ENCODE assay signal across 8 mouse cellular contexts in genomic region chr16:46010153-46010905, GRCm38 (mm10). TPM values are rescaled to one million over a fixed set of nuclear protein-coding genes. Genes with fewer than 3 reads are reported as not detected.
DNase-seq lines count a peak whose midpoint lies in the region; TF ChIP-seq lines count a peak whose summit lies in the region.

Plcxd2 (minus strand) TSS chr16:46010218.

- TF ChIP-seq CTCF in left cerebral cortex, adult 2 months (IDR thresholded peaks at IDR 0.05) = no peak; the same call in none of the 2 replicates

- intact Hi-C loops in left cerebral cortex, adult 2 months (cut with DNase I) = no loop called here

- no peaks in the 10 kb centered on the region for H3K79me2 ChIP-seq in macrophage (ENCODE audit: inconsistent target)

- peak; percentile 88 to 89 for DNase-seq in adrenal gland, adult 18-20 months (ENCODE audit: low spot score in 2 of 2)
- peak; percentile 98 for DNase-seq in embryo, embryonic 10.5 days (ENCODE audit: low spot score)
- DNase-seq in gastrocnemius, postnatal 10 days = peak; percentile 92
- peak; percentile 63 for DNase-seq in hindlimb bud, embryonic 11.5 days (ENCODE audit: extremely low spot score, low read depth, low spot score)
- peak; percentile 92 for DNase-seq in left cerebral cortex, adult 2 months (ENCODE audit: extremely low spot score in 1 of 2, low spot score in 2 of 2)
- peak; percentile 92 for DNase-seq in retina, postnatal 7 days (ENCODE audit: low read depth, low spot score)
- peak; percentile 92 to 93 for DNase-seq in urinary bladder, adult 18-20 months (ENCODE audit: low spot score in 2 of 2)

- no peaks in the 10 kb centered on the region for H3K36me3 ChIP-seq in macrophage (ENCODE audit: inconsistent target)

- 1% methylated on average over 37 of the region's 39 CpGs for WGBS in macrophage (ENCODE audit: missing documents)

- H3K4me3 ChIP-seq in left cerebral cortex, adult 2 months = peak within 1 kb of the TSS; percentile 76
- H3K4me3 ChIP-seq in macrophage (ENCODE audit: inconsistent target) = peak within 1 kb of the TSS; percentile 77

- H3K27ac ChIP-seq in left cerebral cortex, adult 2 months = peak within 1 kb of the TSS; percentile 82
- H3K27ac ChIP-seq in macrophage = peak within 1 kb of the TSS; percentile 66

RNA-seq across cellular contexts. Expression of gene Plcxd2, which starts in this region (rescaled TPM):
- under 1 TPM; 0.51 to 0.53 TPM for total RNA-seq in adrenal gland, adult 18-20 months (2021)
- total RNA-seq in gastrocnemius, postnatal 10 days (2021) = under 1 TPM; 0.47 to 0.54 TPM
- total RNA-seq in left cerebral cortex, adult 2 months (2021) = 10 to 100 TPM; 83.0 to 88.9 TPM
- total RNA-seq in macrophage (2018; cell fraction: chromatin; rRNA removed) = 1 to 10 TPM in 24 of 26 experiments, under 1 TPM in 2; 0.70 to 5.7 (median 2.3) TPM
- 1 to 10 TPM in 20 of 26 experiments, under 1 TPM in 6; 0.73 to 2.4 (median 1.6) TPM for total RNA-seq in macrophage (2018; cell fraction: cytosol; rRNA removed)
- 1 to 10 TPM; 1.4 to 6.5 (median 3.3) TPM for total RNA-seq in macrophage (2018; cell fraction: nucleus; rRNA removed)
- polyA plus RNA-seq in macrophage (2018) = 0.63 to 0.84 TPM (median 0.80 TPM) in 3 replicates

Comparison
In these comparisons a context has a peak if more than half of its experiments do, and no peak if none do; other contexts are left out.
1. Peak in every context shown above with its lines: DNase-seq, H3K4me3 ChIP-seq and H3K27ac ChIP-seq.
2. RNA of gene Plcxd2 (total RNA-seq): 83.0 to 88.9 TPM in left cerebral cortex, adult 2 months; 0.47 to 0.54 TPM in gastrocnemius, postnatal 10 days and 0.51 to 0.53 TPM in adrenal gland, adult 18-20 months; every median in the first group is over 10 times any median in the second.
3. Peak in DNase-seq in adrenal gland, adult 18-20 months; RNA of the gene not detected or under 1 TPM.
4. Peak in DNase-seq in gastrocnemius, postnatal 10 days; RNA of the gene not detected or under 1 TPM.